In the genomic region with DNA sequence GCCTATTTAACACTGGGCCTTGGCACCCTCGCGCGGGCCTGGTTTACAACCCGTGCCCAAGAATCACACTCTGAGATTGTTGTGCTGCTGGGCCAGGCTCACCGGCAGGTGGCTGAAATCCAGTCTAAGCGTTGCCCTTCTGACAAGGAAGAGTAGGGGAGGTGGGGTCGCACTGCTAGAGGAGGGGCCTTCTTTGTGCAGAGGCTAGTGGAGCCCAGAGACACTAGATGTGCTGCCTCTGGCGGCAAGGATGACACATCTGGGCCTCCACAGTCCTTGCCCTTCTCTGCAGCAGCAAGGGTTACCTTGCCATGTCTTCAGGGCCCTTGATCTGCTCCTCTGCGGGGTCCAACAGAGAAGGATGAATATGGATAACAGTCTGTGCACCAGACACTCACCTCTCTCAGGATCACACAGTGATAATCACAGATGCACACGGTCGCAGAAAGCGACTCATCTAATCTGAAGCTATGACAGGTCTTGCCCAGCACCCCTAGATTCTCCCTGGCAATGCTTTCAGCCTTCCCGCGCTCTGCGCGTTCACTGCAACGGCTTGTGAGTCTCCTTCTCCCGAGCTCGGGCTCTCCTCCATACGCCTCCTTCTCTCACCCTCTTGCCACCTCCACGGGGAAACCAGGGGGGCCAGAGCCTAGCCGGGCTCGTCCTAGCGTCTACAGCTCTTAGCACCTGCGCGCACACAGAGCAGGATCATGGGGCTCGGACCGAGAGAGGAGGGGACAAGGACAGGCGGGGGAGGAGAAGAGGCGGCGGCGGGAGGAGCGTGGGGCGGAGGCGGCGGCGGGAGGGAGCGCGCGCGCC, we compare ENCODE assay signal across 8 mouse cellular contexts. TPM values are rescaled to one million over a fixed set of nuclear protein-coding genes. Genes with fewer than 3 reads are reported as not detected.
DNase-seq lines count a peak whose midpoint lies in the region; ATAC-seq and TF ChIP-seq lines count a peak whose summit lies in the region.

No protein-coding gene starts in this region.

- peak; percentile 72 for DNase-seq in 3134 (ENCODE audit: extremely low read depth, insufficient read length, low spot score)
- DNase-seq in adrenal gland, adult 8-10 months: peak; percentile 60
- DNase-seq in embryonic facial prominence, embryonic 11.5 days (ENCODE audit: low spot score): peak; percentile 84
- peak; percentile 59 to 66 for DNase-seq in heart, adult 9 months (ENCODE audit: low spot score in 2 of 2)
- peak; percentile 83 for DNase-seq in liver, embryonic 11.5 days (ENCODE audit: low spot score)

- H3ac ChIP-seq in myocyte (ENCODE audit: control insufficient read depth, insufficient read length): peak overlapping the region; percentile 14

- H3K4me3 ChIP-seq in embryonic facial prominence, embryonic 11.5 days (ENCODE audit: low read depth, low read length): peak overlapping the region; percentile 71
- peak overlapping the region; percentile 71 for H3K4me3 ChIP-seq in kidney, embryonic 16.5 days (ENCODE audit: low read length)
- H3K4me3 ChIP-seq in liver, embryonic 11.5 days (ENCODE audit: low read depth, low read length): peak overlapping the region; percentile 72
- H3K4me3 ChIP-seq in myocyte: peak overlapping the region; percentile 50
- peak overlapping the region; percentile 67 for H3K4me3 ChIP-seq in stomach, embryonic 15.5 days (replicated peaks)

- H3K9me3 ChIP-seq in embryonic facial prominence, embryonic 11.5 days (replicated peaks; ENCODE audit: control insufficient read depth, low read length): no peaks in the 10 kb centered on the region
- no peaks in the 10 kb centered on the region for H3K9me3 ChIP-seq in kidney, embryonic 16.5 days (ENCODE audit: low read length)
- no peaks in the 10 kb centered on the region for H3K9me3 ChIP-seq in liver, embryonic 11.5 days (ENCODE audit: control insufficient read depth, low read length)
- no peaks in the 10 kb centered on the region for H3K9me3 ChIP-seq in stomach, embryonic 15.5 days

- H3K9ac ChIP-seq in embryonic facial prominence, embryonic 11.5 days (replicated peaks; ENCODE audit: low read length): peak overlapping the region; percentile 78
- H3K9ac ChIP-seq in kidney, embryonic 16.5 days (replicated peaks; ENCODE audit: low read length): peak overlapping the region; percentile 72
- H3K9ac ChIP-seq in liver, embryonic 11.5 days (ENCODE audit: low read depth, low read length): peak overlapping the region; percentile 78
- 0 out of 2 replicates have a peak overlapping the region, but pooled peaks have one; percentile 27 for H3K9ac ChIP-seq in stomach, embryonic 15.5 days

- 2% methylated on average over 34 of the region's 41 CpGs for WGBS in embryonic facial prominence, embryonic 11.5 days
- WGBS in kidney, embryonic 16.5 days: 1% methylated on average over 39 of the region's 41 CpGs
- WGBS in liver, embryonic 11.5 days: 3% methylated on average over 38 of the region's 41 CpGs
- 6% methylated on average over 26 of the region's 41 CpGs for WGBS in stomach, embryonic 15.5 days

- H3K4me1 ChIP-seq in embryonic facial prominence, embryonic 11.5 days (ENCODE audit: control insufficient read depth, insufficient read depth, low read length): peaks cover 9% of the 10 kb centered on the region
- H3K4me1 ChIP-seq in kidney, embryonic 16.5 days (ENCODE audit: insufficient read depth, low read length): peaks cover 27% of the 10 kb centered on the region
- peaks cover 19% of the 10 kb centered on the region for H3K4me1 ChIP-seq in liver, embryonic 11.5 days (replicated peaks; ENCODE audit: control insufficient read depth, insufficient read depth, low read length)
- peaks cover 19% of the 10 kb centered on the region for H3K4me1 ChIP-seq in stomach, embryonic 15.5 days

- 0 out of 2 replicates have a peak, but pooled peaks cover 3% of the 10 kb centered on the region for H3K27me3 ChIP-seq in embryonic facial prominence, embryonic 11.5 days (ENCODE audit: control insufficient read depth, insufficient read depth, low read length)
- peaks cover 22% of the 10 kb centered on the region for H3K27me3 ChIP-seq in kidney, embryonic 16.5 days (ENCODE audit: insufficient read depth, low read length)
- peaks cover 16% of the 10 kb centered on the region; the same call in 1 of the 2 replicates for H3K27me3 ChIP-seq in liver, embryonic 11.5 days (replicated peaks; ENCODE audit: control insufficient read depth, insufficient read depth, low read length)
- no peaks in the 10 kb centered on the region for H3K27me3 ChIP-seq in myocyte (ENCODE audit: control insufficient read depth, insufficient read depth, insufficient read length)
- peaks cover 9% of the 10 kb centered on the region; the same call in 1 of the 2 replicates for H3K27me3 ChIP-seq in stomach, embryonic 15.5 days (replicated peaks)

- TF ChIP-seq POLR2A in myocyte (IDR thresholded peaks at IDR 0.05; ENCODE audit: insufficient read length, low read depth): no peak

- peak; percentile 57 for ATAC-seq in embryonic facial prominence, embryonic 11.5 days (replicated peaks; ENCODE audit: insufficient number of reproducible peaks, low FRiP score, low TSS enrichment, low read depth)
- peak; percentile 29 for ATAC-seq in kidney, embryonic 16.5 days (ENCODE audit: low FRiP score, low TSS enrichment)
- ATAC-seq in liver, embryonic 11.5 days (replicated peaks; ENCODE audit: low FRiP score): peak; percentile 48
- peak; percentile 57 for ATAC-seq in stomach, embryonic 15.5 days (ENCODE audit: insufficient read depth, low FRiP score, low read depth)

- 0 out of 2 replicates have a peak overlapping the region, but pooled peaks have one; percentile 13 for H3K27ac ChIP-seq in embryonic facial prominence, embryonic 11.5 days (replicated peaks; ENCODE audit: low read depth, low read length)
- H3K27ac ChIP-seq in kidney, embryonic 16.5 days (ENCODE audit: low read length): peak overlapping the region; percentile 46; the same call in 1 of the 2 replicates
- no peak overlapping the region; the same call in 1 of the 2 replicates for H3K27ac ChIP-seq in liver, embryonic 11.5 days (ENCODE audit: low read depth, low read length)
- H3K27ac ChIP-seq in stomach, embryonic 15.5 days: no peak overlapping the region

- no peaks in the 10 kb centered on the region for H3K79me2 ChIP-seq in myocyte (ENCODE audit: control insufficient read depth, insufficient read depth)

- no peaks in the 10 kb centered on the region for H3K36me3 ChIP-seq in embryonic facial prominence, embryonic 11.5 days (replicated peaks; ENCODE audit: control insufficient read depth, insufficient read depth, low read depth, low read length)
- H3K36me3 ChIP-seq in kidney, embryonic 16.5 days (ENCODE audit: insufficient read depth, low read length): no peaks in the 10 kb centered on the region
- H3K36me3 ChIP-seq in liver, embryonic 11.5 days (ENCODE audit: control insufficient read depth, insufficient read depth, low read length): no peaks in the 10 kb centered on the region
- no peaks in the 10 kb centered on the region for H3K36me3 ChIP-seq in myocyte (ENCODE audit: control insufficient read depth, insufficient read depth)
- H3K36me3 ChIP-seq in stomach, embryonic 15.5 days: no peaks in the 10 kb centered on the region

- H3K4me2 ChIP-seq in embryonic facial prominence, embryonic 11.5 days (ENCODE audit: low read depth, low read length): peak overlapping the region; percentile 100
- H3K4me2 ChIP-seq in kidney, embryonic 16.5 days (replicated peaks; ENCODE audit: low read depth, low read length): peak overlapping the region; percentile 100
- H3K4me2 ChIP-seq in liver, embryonic 11.5 days: peak overlapping the region; percentile 100
- H3K4me2 ChIP-seq in myocyte (ENCODE audit: low read depth): peak overlapping the region; percentile 67
- peak overlapping the region; percentile 100 for H3K4me2 ChIP-seq in stomach, embryonic 15.5 days

TF ChIP-seq in myocyte, 11 proteins besides CTCF, POLR2A, EP300 and RAD21:
- TF ChIP-seq USF1 (IDR thresholded peaks at IDR 0.05; ENCODE audit: low read depth) (no peak), MYOG (IDR thresholded peaks at IDR 0.05; ENCODE audit: control insufficient read depth in 1 of 3, insufficient read depth in 1 of 3, insufficient read length in 2 of 3, low read depth in 2 of 3) (no peak), TCF12 (IDR thresholded peaks at IDR 0.05; ENCODE audit: insufficient read depth, poor library complexity, severe bottlenecking) (no peak), SRF (IDR thresholded peaks at IDR 0.05; ENCODE audit: control insufficient read depth, insufficient read length, low read depth) (no peak), CEBPB (IDR thresholded peaks at IDR 0.05; ENCODE audit: insufficient read depth, poor library complexity, severe bottlenecking) (no peak), E2F4 (IDR thresholded peaks at IDR 0.05; ENCODE audit: insufficient read depth) (no peak), POLR2AphosphoS2 (IDR thresholded peaks at IDR 0.05; ENCODE audit: insufficient read length, low read depth) (no peak), TCF3 (IDR thresholded peaks at IDR 0.05; ENCODE audit: insufficient read length, low read depth) (no peak), REST (IDR thresholded peaks at IDR 0.05; ENCODE audit: insufficient read depth, insufficient read length) (no peak), MAX (IDR thresholded peaks at IDR 0.05; ENCODE audit: low read depth) (no peak), MYOD1 (IDR thresholded peaks at IDR 0.05; ENCODE audit: control insufficient read depth in 1 of 3, insufficient read length in 2 of 3, low read depth in 2 of 3) (no peak)

RNA-seq across cellular contexts. Expression of a gene that starts 0.5 kb away (rescaled TPM):
- total RNA-seq in adrenal gland, adult 8-10 months (2022): 10 to 100 TPM in 1 of 4 experiments, 1 to 10 TPM in 3; 7.2 to 12.5 (median 8.8) TPM
- 4.5 and 5.0 TPM in 2 replicates for polyA plus RNA-seq in embryonic facial prominence, embryonic 11.5 days (2014; fragmentation: Nextera tagmentation; extraction: Ambion mirVana)
- 1.1 and 1.2 TPM in 2 replicates for polyA plus RNA-seq in kidney, embryonic 16.5 days (2015; fragmentation: Nextera tagmentation; extraction: Ambion mirVana)
- polyA plus RNA-seq in liver, embryonic 11.5 days (2014; fragmentation: Nextera tagmentation; extraction: Ambion mirVana): 5.3 and 5.9 TPM in 2 replicates
- polyA plus RNA-seq in myocyte (2012; fragmentation: generic; extraction: Trizol): 3.2 TPM
- 3.1 and 3.6 TPM in 2 replicates for polyA plus RNA-seq in stomach, embryonic 15.5 days (2015; fragmentation: Nextera tagmentation; extraction: Ambion mirVana)

Comparison
In these comparisons a context has a peak if more than half of its experiments do, and no peak if none do; other contexts are left out.
1. H3K27ac ChIP-seq: peak in embryonic facial prominence, embryonic 11.5 days (single experiment) and kidney, embryonic 16.5 days (single experiment); none in liver, embryonic 11.5 days (single experiment) and stomach, embryonic 15.5 days (single experiment).
2. H3K9ac ChIP-seq: peak in every context shown above with its lines; median percentile 78 in embryonic facial prominence, embryonic 11.5 days; 78 in liver, embryonic 11.5 days; 72 in kidney, embryonic 16.5 days; 27 in stomach, embryonic 15.5 days.
3. Peak in every context shown above with its lines, with median percentiles within 50 percentile points of each other: DNase-seq, ATAC-seq, H3K4me2 ChIP-seq and H3K4me3 ChIP-seq.